Mouse (Mus musculus) left cerebral cortex, adult 2 months (tissue): ENCODE results near the gene Dpm2. TPM values are rescaled to one million over a fixed set of nuclear protein-coding genes. Genes with fewer than 3 reads are reported as not detected.
A peak's percentile ranks its signal among the peaks of the same experiment; 100 is the strongest.

Experiments used
- DNase-seq, 2 experiments: peaks; one replicate each; pipeline ENCODE4 v3.0.0; 2021 to 2022; ENCODE audit warnings: low spot score in 2 of 2, mixed read lengths in 1 of 2; ENCODE audit errors: extremely low spot score in 1 of 2
- H3K27ac ChIP-seq: fragments of 200-600 bp; 2 replicates; pipeline ENCODE4 v1.8.1; 2022
- H3K4me3 ChIP-seq: fragments of 200-600 bp; 2 replicates; pipeline ENCODE4 v1.8.1; 2022
- CTCF ChIP-seq: fragments of 200-600 bp; IDR thresholded peaks from 2 replicates; pipeline ENCODE4 v1.8.1; 2022; ENCODE audit warnings: antibody characterized with exemption, mild to moderate bottlenecking, moderate library complexity
- intact Hi-C: fragments of 180-260 bp; cut with DNase I; formaldehyde crosslinking; loops from one replicate; pipeline ENCODE4 v1.15.1; 2025
- total RNA-seq, 2 experiments: library from RNA; stranded (reverse); gene quantifications; 2 replicates each; pipeline ENCODE4 v1.2.3; 2021

Dpm2 gene
- total RNA-seq, 2 experiments from 2014 or later, result 79.4 to 82.6 TPM

DNA sequence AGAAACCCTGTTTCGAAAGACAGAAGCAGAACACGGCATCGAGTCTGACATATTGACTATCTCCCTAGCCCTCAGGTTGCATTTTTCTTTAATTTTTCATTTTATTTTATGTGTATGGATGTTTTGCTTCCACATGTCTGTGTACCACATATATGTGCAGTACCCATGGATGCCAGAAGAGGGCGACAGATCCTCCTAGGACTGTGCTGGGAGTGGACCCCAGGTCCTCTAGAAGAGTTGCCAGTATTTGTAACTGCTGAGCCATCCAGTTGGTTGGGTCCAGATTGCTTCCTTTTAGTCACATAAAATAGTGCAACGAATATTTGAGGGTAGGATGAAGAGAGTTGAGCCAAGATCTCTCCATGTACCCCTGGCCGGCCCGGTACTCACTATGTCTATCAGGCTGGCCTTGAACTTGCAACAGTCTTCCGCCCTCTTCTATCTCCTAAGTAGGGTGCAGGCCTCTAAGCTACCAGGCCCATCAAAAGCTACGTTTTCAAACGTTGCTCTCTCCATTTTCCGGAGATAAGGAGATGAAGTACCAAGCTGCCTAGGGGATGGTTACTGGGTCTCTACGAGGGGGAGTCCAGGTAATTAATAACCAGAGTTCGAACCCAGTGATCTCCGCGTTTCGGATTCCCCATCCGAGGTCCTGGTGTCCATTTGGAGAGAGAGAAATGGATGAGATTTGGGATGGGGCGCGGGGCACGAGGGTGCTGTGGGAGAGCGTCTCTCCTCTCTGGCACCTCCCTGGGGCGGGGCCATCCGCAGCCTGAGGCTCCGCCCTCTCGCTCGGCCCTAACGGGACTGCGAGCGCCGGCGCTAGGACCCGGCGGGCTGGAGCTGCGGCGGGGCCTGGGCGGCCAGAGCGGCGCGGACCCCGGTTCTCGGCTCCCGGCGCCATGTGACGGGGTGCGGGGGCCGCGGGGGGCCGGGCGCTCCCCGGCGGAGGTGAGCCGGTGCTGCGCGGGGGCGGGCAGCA, 35.8 kb downstream of the Dpm2 start:
- intact Hi-C loops, result no loop called here
- H3K27ac ChIP-seq, result peak overlapping the region; percentile 97

DNA sequence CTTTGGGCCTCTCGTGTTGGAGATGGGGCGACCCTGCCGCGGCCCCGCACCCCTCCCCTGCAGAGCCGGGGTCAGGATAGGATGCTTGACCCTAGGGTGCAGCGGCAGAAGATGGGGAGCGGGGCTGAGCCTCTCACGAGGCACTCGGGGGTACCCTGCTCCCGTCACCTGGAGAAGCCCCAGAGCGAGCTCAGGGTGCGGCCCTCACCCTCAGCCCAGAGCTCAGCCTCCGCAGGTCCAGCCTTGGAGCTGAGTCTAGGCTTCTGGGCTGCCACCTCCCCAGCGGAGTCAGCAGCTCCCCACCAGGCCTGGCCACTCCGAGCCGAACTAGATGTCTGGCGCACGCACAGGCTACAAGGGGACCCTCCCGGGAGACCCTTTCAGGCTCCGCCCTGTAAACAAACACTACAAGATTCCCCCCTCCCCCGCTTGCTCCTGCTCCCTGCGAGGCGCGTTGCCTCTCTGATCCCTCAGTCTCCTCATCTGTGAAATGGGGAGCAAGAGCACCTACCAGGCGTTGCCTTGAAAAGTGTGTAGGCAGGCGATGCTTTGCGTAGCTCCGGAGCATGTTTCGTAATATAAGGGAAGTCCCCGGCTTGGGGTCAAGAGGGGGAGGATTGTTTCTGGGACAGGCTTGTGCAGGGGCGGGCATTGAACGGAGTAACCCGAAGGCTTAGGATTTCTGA, 36.7 kb downstream of the Dpm2 start:
- TF ChIP-seq CTCF, result no peak
- Histone ChIP-seq H3K4me3 (peak overlapping the region; percentile 74), H3K27ac (peak overlapping the region; percentile 97)
- DNase-seq, result peak in 1 of 2 experiments; percentile 37
- intact Hi-C loops, result no loop called here

More for the DNA sequence above, 35.8 kb downstream of the Dpm2 start:
- H3K4me3 ChIP-seq, result peak overlapping the region; percentile 74
- DNase-seq, result peak; percentile 85 to 86
- TF ChIP-seq CTCF, result peak; percentile 64

DNA sequence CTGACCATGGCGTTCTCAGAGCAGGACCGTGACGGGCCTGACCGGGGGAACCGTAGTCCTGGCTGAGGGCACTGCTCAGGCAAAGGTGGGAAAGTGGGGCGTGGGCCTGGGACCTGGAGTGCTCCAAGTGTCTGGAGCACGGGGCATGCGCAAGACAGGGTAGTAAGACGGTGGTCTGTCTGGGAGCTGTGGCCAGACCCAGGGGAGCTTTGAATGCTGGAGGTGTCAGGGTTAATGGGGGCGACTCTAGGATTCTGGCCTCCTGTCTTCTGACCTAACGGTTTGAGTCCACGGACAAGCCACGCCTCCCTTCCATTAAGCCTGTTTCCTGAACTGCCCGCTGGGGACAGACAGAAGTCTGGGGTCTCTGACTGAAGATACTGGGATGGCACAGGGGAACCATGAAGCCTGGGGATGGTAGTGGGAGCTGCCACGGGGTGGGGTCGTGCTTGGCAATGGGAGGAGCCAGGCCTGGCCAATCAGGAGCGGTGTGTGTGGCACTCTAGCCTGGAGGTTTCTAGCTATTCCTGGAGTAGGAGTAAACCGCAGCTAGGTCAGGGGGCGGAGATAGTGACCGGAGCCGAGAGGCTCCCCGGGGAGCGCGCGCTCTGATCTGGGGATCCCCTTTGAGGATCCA, 37.6 kb downstream of the Dpm2 start:
- DNase-seq, result peak in 1 of 2 experiments; percentile 41
- peak; percentile 3 for TF ChIP-seq CTCF
- intact Hi-C loops, result no loop called here
- Histone ChIP-seq H3K27ac (peak overlapping the region; percentile 97), H3K4me3 (peak overlapping the region; percentile 74)

DNA sequence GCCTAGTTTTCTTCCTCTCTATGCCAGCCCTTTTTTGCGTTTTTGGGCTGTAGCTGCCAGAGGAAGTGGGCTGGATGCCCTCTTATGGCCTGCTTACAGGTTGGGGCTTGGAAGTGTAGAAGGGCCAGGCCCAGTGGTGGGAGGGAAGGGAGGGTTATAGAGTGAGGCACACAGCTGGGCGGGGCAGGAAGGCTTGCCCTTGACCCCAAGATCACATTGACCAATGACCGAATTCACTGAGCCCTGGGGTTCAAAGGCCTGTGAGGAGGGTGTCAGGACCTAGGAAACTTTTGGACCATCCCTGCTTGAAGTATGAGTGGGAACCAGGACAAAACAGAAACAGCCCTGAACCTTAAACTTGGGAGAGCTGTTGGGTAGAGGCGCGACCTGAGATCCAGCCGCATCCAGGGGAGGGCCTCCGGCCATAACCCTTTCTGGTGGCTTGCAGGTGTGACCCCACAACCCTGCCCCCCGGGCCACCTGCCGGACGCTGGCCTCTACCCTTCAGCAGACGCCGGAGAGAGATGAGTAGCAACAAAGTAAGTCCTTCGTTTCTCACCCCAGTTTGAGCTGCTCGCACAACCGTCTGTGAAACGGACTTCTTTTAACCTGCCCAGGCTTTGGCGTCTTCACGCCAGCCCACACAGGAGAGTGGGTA, 38.2 kb downstream of the Dpm2 start:
- peak overlapping the region; percentile 74 for H3K4me3 ChIP-seq
- peak overlapping the region; percentile 97 for H3K27ac ChIP-seq
- no peak for TF ChIP-seq CTCF

DNA sequence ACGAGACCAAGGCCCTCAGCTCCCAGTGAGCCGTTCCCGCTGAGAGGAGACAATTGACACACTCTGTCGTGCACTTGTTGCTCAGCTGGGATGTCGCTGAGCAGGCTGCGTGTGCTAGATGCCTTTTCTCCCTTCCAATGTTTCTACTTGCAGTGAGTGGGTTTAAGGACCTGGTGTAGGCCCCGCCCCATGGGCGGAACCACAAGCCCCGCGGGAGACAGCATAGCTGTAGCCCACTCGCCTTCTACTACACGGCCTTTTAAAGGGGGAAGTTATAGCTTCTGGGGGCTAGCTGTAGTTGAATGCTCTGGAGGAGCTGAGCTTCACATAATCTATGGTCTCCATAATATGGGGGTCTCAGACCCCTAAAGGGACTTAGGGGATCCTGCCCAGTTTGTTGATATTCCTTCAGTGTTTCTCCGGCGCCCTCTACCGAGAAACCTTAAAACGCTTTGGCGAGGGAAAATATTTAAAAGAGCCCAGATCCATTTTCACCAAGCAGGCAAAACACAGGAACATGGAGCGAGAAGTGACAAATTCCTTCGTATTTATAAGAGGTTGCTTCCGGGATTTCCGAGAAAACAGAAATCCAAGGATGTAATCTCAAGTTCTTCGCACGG, 40.1 kb downstream of the Dpm2 start:
- H3K27ac ChIP-seq, result no peak overlapping the region
- DNase-seq, result peak in 1 of 2 experiments; percentile 38
- intact Hi-C loops, result loop anchor here (5.0 kb wide), 1 partner anchor 33 kb away; the partner anchor contains the start of gene 9430097D07Rik
- peak overlapping the region; percentile 26 for H3K4me3 ChIP-seq
- peak; percentile 67 for TF ChIP-seq CTCF

More for the DNA sequence above, 38.2 kb downstream of the Dpm2 start:
- intact Hi-C loops, result no loop called here
- DNase-seq, result no peak

DNA sequence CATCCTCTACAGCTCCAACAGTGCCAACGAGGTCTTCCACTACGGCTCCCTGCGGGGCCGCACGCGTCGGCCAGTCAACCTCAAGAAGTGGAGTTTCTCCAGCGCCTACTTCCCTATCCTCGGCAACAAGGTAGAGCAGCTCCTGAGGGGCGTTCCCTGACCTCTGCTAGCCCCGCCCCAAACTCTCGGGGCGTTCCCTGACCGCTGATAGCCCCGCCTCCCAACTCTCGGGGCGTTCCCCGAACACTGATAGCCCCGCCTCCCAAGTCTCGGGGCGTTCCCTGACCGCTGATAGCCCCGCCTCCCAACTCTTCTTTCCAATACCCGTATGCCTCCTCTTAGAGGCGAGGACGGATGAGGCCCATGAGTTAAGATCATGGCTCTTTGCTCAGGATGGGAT, 41.6 kb downstream of the Dpm2 start:
- TF ChIP-seq CTCF, result no peak
- Histone ChIP-seq H3K27ac (no peak overlapping the region), H3K4me3 (no peak overlapping the region)
- DNase-seq, result no peak
- intact Hi-C loops, result loop anchor here (5.0 kb wide), 1 partner anchor 35 kb away; the partner anchor contains the start of gene 9430097D07Rik

DNA sequence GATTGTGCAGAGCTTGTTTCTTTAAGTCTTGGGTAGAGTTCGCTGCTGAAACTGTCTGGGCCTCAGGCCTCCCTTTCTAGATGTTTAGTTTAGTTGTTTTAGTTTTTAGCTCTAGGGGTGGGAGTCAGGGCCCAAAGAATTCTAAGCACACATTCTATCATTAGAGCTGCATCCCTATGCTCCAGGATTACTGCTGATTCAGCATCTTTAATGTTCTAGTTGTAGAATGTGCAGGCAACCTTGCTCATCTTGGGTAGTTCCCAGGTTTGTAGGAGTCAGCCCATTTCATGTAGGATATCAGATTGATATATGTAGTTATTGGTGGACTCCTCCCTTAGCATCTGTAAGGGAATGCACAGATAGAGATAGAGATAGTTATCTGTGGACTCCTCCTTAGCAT, 46.5 kb downstream of the Dpm2 start:
- DNase-seq, result no peak
- H3K27ac ChIP-seq, result no peak overlapping the region
- intact Hi-C loops, result no loop called here
- H3K4me3 ChIP-seq, result no peak overlapping the region
- no peak for TF ChIP-seq CTCF

DNA sequence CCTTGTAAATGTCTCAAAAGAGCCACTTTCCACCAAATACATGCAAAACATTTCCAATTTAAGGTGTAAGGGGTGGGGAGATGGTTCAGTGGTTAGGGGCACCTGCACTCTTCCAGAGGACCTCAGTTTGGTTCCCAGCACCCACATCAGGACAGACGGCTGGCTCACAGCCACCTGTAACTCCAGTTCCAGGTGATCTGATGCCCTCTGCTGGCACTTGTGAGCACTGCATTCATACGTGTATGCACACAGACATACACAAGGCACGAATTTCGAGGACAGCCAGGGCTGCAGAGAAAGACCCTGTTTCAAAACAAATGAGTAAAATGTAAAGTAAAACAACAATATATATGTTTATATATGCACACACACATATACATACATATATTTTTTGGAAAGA, 46.9 kb downstream of the Dpm2 start:
- Histone ChIP-seq H3K4me3 (no peak overlapping the region), H3K27ac (no peak overlapping the region)
- intact Hi-C loops, result no loop called here
- peak; percentile 39 for TF ChIP-seq CTCF
- no peak for DNase-seq

DNA sequence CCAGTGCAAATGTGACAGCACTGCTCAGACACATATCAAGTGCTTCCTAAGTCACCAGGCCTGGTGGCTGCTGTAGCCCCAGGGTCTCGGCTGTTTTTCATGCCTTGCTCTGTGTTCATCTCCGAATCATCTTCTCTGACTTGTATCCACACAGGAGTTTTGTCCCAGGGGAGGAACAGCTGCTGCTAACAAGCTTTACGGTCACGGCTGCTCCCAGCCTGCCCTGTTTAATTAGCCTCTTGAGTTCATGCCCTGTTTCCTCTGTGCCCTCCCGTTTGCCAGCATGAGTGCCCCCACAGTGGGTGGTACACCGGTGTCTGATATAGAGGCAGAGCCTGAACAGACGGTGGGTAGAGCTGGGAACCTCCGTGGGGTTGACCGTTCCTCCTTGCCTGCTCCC, 47.4 kb downstream of the Dpm2 start:
- no peak overlapping the region for H3K27ac ChIP-seq
- intact Hi-C loops, result no loop called here
- H3K4me3 ChIP-seq, result no peak overlapping the region
- no peak for DNase-seq
- no peak for TF ChIP-seq CTCF

DNA sequence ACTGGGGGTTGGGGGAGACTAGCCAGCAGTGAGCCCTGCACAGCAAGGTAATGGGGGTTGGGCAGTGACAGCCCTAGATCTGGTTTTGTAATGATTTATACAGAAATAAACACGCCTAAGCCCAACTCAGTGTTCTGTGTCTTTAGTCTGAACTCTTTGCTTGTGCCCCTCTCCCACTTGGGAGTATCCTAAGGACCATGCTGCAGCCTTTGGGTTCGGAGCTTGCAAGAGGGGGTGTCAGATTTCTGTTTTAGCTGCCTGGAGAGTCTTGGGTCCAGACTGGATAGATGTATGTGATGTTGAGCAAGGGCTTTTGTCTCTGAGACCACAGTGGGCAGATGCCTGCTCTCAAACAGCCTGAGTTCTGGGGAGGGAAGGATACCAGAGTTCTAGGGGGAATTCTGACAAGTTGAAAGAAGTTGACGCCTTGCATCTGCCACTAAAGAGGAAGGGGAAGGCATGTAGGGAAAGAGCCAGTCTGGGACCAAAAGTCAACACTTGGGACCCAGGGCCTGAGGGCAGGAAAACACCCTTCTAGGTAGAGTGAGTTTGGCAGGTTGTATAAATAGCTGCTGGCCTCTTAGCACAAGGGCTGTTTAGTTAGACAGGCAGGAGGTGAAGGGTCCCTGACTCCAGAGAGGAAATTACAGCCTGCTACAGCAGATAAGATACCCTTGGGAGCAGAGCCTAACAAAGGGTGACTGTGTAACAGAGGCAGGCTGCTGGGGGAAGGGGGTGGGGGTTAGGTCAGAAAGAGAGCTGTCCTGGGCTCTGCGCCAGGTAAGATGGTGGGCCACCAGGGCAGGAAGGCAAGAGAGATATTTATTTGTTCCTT, 50.2 kb downstream of the Dpm2 start:
- no peak for TF ChIP-seq CTCF
- no peak for DNase-seq
- no peak overlapping the region for H3K4me3 ChIP-seq
- H3K27ac ChIP-seq, result no peak overlapping the region; the same call in 1 of the 2 replicates
- intact Hi-C loops, result no loop called here
